Mouse (Mus musculus) cerebellum, adult 11 months (tissue): ENCODE measurements at regions not wholly inside any gene's neighbourhood (a gene's known extent, or its start where the extent isn't known, plus 50 kb on each side); places are given as distances from the start of the nearest gene placed in this dataset.

Source experiments
- DNase-seq: peaks from one replicate; pipeline ENCODE4 v3.0.0; 2022

DNA sequence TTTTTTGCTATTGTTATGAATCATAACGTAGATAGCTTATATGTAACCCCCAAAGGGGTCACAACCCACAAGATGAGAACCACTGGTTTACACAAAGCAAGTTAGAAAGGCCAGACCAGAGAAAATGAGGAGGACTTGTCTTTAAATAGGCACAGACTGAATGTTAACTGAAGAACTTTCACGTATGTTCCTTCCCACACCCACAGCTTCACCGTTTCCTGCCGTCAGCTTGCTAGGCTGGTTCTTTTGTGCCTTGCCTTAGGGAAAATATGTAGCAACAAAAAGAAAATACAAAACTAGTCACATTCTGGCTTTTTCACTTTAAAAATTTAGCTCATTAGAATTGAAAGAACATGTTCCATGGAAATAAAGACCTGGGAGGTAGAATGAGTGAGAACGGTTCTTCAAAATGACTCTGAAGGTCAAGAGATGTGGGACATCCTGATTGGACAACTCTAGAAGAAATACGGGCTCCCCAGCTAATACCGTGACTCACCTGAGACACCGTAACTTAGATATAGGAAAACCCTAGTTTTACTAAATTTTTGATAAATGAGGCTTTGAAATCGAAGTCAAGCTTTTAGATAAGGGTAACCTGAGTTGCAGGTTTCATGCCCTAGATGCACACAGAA lies 57.2 kb upstream of the Gm47985 start:
- no peak for DNase-seq

DNA sequence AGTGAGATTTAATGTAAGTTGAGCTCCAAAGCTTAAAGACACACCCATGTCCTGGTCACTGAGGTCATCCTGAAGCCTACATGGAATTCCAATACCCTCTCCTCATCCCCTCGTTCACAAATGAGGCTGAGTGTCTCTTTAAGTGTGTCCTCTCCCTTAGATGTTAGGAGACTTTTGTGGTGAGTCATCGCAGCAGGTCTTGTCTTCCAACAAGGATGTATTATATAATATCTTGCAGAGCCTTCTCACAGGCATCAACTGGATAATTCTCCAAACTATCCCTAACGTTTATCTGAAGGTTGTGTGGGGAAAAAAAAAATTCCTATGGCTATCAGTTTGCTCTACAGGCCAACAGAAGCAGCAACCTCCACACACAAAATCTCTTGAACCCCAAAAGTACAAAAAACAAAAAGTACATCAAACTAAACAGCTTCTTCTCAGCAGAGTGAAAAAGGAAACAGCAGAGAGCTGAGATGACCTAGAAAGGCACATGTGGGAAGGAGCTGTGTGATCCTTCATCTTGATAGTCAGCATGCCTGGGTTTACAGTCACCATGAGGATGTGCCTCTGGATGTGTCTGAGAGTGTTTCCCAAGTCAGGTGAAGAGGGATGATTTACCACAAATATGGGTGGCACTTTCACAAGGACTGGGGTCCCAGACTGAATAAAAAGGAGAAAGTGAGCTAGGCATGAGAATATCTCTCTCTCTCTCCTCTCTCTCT lies 56.4 kb upstream of the Gm47985 start:
- DNase-seq = no peak

DNA sequence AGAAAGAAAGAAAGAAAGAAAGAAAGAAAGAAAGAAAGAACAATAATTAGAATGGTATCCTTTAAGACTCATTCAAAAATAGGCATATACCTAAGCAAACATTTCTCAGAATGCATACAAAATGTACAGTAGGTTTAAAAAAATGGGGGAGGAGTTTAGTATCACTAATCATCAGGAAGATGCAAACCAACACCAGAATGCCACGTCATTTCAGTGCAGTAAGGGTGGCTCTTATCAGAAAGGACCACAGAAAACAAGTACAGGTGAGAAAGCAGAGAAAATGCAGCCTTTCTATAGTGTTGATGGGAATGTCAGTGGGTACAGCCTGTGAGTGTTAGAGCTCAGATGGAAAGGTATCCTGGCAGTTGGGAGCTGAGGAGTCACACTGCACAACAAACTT lies 55.6 kb upstream of the Gm47985 start:
- DNase-seq = no peak

DNA sequence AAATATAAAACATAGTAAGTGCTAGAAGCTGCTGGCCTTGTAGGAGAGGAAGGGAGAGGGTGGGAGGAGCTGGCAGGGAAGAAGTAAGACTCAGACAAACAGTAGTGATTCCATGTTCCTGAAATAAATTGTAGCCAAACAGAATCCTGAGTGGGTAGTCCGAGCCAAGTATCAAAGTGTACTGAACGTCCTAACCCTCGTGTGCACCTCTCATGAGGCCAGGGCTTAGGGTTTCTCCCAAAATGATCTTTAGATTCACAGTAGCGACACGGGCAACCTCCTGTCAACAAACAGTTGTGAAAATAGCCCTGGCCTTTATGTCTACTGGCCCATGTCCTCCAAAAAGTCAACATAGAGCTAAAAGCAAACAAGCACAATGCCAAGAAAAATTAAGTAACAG lies 54.3 kb upstream of the Gm47985 start:
- no peak for DNase-seq

DNA sequence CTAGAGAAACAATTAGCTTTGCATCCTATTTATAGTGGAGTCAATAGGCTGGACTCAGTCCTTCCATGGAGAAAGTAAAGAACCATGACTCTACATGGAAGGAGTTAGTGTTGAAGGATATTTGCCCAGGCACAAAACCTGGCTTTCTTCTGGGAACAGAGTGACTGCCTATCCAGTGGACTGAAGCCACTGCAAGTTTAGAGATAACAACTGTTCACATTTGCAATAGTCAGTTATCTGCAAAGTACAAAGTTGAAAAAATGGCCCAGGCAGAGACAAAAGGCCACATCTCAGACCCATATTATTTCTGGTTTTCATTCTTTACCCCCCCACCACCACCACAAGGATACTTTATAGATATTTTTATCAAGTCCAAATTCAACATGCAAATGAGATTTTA lies 53.4 kb upstream of the Gm47985 start:
- DNase-seq = no peak

DNA sequence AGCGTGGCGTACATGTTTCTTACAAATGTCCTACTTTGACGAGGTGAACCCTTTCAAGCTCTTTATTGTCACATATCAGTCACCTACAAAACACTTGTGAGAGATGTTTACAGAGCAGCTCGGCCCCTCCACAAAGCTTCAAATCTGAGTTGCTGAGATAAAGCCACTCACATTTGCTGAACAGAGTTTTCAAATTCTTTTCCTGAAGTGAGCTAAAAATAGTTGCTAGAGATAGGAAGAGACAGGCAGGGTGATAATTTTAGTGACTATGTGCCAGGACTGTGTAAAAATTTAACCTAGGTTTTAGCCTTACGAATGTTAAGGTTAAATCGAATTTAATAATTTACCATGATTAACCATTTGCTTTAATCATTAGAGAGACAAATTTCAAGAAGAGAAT lies 52.3 kb upstream of the Gm47985 start:
- DNase-seq = no peak

DNA sequence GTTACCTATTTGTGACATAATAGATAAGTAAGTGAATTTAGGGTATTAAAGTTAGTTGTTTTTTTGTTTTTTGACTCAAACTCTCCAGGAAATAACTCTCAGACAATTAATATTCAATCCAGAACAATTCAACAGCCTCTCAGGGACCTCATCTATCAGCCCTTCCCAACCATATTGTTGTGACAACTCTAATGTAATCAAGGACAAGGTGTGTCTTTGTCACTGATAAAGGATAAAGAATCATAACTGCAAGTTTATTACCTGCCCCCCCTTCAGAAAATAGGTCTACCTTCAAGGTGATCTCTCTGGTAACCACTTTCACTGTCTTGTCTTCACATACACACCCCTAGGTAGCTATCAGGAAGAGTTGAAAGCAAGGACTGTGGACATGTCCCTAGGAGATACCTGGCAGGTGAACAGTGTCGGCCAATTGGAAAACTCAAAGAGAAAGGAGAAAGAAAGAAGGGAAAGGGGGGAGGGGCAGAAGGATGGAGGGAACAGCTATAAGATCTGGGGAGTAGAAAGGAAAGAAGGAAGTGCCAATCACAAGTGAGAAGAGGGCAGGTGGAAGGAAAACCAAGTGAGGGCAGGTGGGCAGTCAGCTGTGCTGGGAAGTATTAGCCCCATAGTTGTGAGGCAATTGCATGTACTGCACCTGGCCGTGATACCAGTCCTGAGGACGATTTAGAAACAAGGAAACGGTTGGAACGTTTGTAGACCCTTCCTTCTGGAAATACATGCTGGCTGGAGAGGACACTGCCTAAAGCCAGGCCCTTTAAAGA lies 51.3 kb upstream of the Gm47985 start:
- no peak for DNase-seq

DNA sequence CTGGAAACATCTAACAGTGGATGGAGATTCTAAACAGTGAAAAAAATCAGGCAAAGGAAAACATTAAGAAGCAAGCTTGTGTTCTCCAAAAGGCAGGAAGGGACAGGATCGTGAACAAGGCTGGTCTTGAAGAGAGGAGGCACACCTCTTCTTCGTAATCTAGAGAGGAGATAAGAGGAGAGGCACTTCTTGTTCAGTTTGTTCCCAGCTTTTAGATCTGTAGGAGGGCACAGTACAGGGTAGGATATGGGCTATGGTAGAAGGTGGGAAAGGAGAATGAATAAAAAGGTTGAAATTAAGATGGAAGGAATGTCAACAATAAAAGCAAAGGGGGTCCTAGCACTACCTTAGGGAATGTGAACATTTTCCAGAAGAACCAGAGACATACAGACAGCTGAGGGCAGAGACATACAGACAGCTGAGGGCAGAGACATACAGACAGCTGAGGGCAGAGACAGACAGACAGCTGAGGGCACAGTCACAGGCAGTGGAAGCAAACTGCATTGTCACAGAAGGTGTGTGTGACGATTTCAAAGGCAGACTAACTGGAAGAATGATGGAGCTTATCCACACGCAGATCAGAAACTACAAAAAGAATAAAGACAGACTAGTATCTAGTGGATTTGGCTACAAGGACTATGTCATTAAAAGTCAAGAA lies 50.6 kb upstream of the Gm47985 start:
- no peak for DNase-seq
